Comparison of ENCODE assay signal across 18 mouse cellular contexts in genomic region chr13:76855021-76855420, GRCm38 (mm10).
"Had no signal": no experiment of that assay in that cellular context is flagged by ENCODE, and none has a peak within 500 bp of the region (broad histone marks: within the 10 kb centered on the region; RNA-seq: fewer than 3 reads in every experiment).

No protein-coding gene starts in this region.

- H3K27me3 ChIP-seq: midbrain, embryonic 12.5 days; neural tube, embryonic 15.5 days had no signal

- H3K4me2 ChIP-seq: lung, embryonic 14.5 days; midbrain, embryonic 12.5 days; neural tube, embryonic 13.5 days; neural tube, embryonic 15.5 days had no signal

- H3K4me1 ChIP-seq: neural tube, embryonic 15.5 days had no signal

- H3K36me3 ChIP-seq: midbrain, embryonic 10.5 days; midbrain, embryonic 12.5 days; neural tube, embryonic 13.5 days; neural tube, embryonic 15.5 days had no signal

- H3K9ac ChIP-seq: lung, embryonic 14.5 days; midbrain, embryonic 12.5 days; neural tube, embryonic 13.5 days; neural tube, embryonic 15.5 days had no signal

- H3K9me3 ChIP-seq: midbrain, embryonic 10.5 days; midbrain, embryonic 12.5 days; neural tube, embryonic 13.5 days; neural tube, embryonic 15.5 days had no signal

- H3K4me3 ChIP-seq: midbrain, embryonic 10.5 days; midbrain, embryonic 12.5 days; myocyte; neural tube, embryonic 13.5 days; neural tube, embryonic 15.5 days had no signal

- DNase-seq: lung, adult 18-20 months; lung, embryonic 14.5 days; lung, postnatal 10 days; lung, postnatal 4 days; midbrain, embryonic 14.5 days; retina, postnatal 1 day; right cerebral cortex, adult 18-20 months; right cerebral cortex, postnatal 25 days; right cerebral cortex, postnatal 4 days; spleen, adult 18-20 months; thymus, adult 2 months; thymus, postnatal 25 days had no signal

- H3K27ac ChIP-seq: midbrain, embryonic 10.5 days; midbrain, embryonic 12.5 days; neural tube, embryonic 13.5 days; neural tube, embryonic 15.5 days had no signal

- ATAC-seq: midbrain, embryonic 16.5 days had no signal
